Mouse (Mus musculus) ES-E14 (cell line): Measurements from ENCODE around the gene Pou2f2.

Experiments used
- HCFC1 ChIP-seq: IDR thresholded peaks from 2 replicates; pipeline ENCODE4 v1.6.1; 2012; ENCODE audit warnings: low read length, inconsistent platforms, borderline replicate concordance; ENCODE audit not compliant: insufficient read depth
- ZC3H11A ChIP-seq: IDR thresholded peaks from 2 replicates; pipeline ENCODE4 v1.6.1; 2012; ENCODE audit warnings: low read depth, mild to moderate bottlenecking, inconsistent platforms, low read length, borderline replicate concordance

DNA sequence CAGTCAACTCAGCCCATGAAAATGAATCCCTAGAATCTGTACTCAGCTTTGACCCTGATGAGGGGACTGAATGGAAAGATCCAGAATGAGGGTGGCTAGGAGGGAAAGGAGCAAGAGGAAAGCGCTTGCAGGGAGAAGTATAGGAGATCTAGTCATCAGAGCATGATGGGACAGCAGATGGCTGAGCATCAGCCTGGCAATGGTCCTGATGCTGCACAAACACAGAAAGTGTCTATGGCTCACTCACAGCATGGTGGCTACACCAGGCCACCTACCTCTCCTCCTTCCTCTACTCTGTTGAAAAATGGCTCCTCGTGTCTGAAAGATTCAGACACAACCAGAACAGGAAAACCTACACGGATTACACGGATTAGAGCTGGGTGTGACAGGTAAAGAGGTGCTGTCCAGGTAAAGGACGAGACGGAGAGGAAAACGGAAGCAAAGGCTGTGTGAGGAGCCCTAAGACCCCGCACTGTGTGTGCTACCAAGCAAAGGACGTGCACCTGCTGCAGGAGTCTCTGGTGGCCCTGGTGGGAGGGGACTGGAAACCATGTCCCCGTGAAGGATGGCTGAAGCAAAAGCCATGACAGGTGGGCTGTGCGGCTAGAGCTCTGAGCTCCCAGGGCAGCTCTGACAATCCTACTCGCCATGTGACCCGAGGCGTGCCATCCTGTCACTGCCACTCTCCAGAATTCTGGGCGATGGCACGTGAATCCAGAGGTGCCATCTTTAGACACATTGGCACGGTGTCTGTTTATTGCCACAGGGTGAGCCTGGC, 67.2 kb downstream of the Pou2f2 start:
- TF ChIP-seq ZC3H11A (no peak), HCFC1 (no peak)
